Mouse (Mus musculus): ENCODE data around the gene Shb.

DNA sequence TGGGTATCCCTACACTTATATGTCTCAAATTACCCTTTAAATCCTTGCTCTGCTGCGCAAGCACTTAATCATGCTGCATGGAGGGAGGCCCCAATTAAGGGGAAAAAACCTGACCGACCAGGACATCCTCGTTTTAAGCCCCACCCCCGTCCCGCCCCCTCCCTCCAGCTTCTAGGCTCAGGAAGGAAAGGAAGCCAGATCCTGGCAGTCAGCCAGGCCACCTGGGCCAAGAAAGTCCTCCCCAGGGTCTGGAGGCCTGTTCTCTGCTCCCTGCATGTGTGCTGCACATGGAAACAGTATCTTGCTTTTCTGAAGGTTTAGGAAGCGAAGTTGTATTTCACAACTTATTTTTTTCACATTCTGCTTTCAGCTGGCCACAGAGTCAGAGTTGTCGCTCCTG, at the start of gene Shb:
- no peak for TF ChIP-seq POLR2A (IDR thresholded peaks at IDR 0.05; ENCODE audit: extremely low read depth, insufficient read depth, low read length)
- TF ChIP-seq CTCF (IDR thresholded peaks at IDR 0.05; ENCODE audit: extremely low read depth, insufficient read depth, low read length): no peak

All from cortical plate, adult 2 months (tissue).